Mouse (Mus musculus) frontal cortex, adult 2 months (tissue): ENCODE data around the gene Armc7. TPM values are rescaled to one million over a fixed set of nuclear protein-coding genes. Genes with fewer than 3 reads are reported as not detected.

Experiments
- DNase-seq, 2 experiments: peaks; one replicate each; pipeline ENCODE4 v3.0.0; 2022; ENCODE audit warnings: low spot score in 1 of 2; ENCODE audit errors: extremely low spot score in 1 of 2
- polyA plus RNA-seq: library from polyadenylated mRNA; depleted of rRNA; stranded (reverse); fragments of >200 nt; gene quantifications from 2 replicates; pipeline ENCODE4 v1.2.3, GENCODE M21; 2012; rRNA removed

The Armc7 gene
- polyA plus RNA-seq = 9.9 TPM in 2 replicates

GRCm38 (mm10) chr11:115475025-115475757 is at the start of gene Armc7:
Armc7 (plus strand) TSS chr11:115475667.
- DNase-seq = peak; percentile 89 to 97

GRCm38 (mm10) chr11:115425671-115426070 is 49.8 kb upstream of the Armc7 start:
- DNase-seq = no peak

DNA sequence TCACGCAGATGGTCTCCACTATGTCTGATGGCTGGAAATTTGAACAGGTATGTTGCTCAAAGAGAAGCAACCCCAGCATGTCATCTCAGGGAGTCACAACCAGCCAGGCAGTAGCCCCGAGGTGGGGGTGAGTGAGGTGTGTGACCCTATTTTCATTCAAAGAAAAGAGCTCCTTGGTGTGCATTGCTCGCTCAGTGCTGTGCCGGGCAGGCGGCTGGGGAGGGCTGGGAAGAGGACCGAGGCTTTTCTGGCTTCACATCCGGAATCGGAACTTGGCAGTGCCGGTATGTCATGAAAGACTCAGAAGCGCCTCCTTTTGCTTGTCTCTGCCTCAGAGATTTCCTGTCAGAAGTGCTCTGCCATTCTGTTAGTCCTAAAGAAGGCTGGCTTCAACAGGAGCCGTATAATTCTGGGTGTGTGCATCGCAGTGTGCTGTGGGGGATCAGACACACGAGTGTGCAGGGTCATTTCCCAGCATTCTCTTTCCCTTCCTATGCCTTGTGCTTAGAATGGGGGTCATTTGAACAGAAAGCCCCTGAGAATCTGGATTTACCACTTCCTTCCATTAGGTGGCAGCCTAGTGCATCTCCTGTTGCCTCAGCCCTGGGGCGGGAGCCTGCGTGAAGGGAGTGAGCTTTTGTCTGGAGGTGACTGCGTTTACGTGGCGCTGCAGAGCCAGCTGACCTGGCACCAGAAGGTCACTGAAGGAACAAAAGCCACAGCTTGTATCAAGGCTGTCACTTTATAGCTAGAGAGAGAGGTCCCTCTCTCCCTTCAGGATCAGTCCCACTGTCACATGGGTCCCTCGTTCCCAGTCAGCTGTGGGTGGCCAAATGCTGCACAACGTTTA is 47.8 kb upstream of the Armc7 start:
- DNase-seq = peak; percentile 70 to 88

GRCm38 (mm10) chr11:115429307-115429706 is 46.2 kb upstream of the Armc7 start:
- peak in 1 of 2 experiments; percentile 59 for DNase-seq

DNA sequence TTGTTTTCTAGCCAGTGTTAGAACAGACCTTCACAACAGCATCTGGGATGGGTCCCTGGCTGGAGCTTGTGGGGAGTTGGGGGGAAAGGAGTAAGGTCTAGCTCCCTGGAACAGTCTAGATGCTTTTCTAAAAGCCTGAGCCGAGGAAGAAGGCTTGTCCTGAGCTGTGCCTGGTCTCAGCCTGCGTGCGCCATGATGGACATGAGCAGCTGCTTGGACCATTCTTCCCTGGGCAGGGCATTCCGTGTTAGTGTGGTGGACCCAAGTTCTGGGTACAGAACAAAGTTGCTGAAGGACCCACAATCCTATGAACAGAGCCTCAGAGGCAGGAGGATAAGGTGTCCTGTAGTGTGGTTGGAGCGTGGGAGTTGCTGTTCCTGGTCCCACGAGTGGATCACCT is 44.9 kb upstream of the Armc7 start:
- no peak for DNase-seq

DNA sequence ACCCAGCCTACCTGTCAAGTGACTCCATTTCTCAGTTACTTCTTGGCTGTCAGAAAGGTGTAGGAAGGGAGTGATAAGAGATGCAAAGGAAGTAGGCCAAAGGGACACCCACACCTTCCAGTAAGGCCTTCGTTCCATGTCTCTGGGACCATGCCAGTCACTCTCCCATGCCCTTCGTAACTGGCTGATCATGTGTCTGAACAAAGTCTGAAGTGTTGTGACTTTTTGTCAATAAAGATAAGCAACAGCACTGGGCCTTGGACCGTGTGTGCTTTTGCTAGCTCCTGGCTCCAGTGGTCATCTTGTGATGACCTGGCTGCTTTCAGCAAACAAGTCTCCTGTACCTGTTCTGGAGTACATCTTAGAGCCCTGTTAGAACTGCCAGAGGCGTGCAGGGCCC is 42.7 kb upstream of the Armc7 start:
- no peak for DNase-seq

DNA sequence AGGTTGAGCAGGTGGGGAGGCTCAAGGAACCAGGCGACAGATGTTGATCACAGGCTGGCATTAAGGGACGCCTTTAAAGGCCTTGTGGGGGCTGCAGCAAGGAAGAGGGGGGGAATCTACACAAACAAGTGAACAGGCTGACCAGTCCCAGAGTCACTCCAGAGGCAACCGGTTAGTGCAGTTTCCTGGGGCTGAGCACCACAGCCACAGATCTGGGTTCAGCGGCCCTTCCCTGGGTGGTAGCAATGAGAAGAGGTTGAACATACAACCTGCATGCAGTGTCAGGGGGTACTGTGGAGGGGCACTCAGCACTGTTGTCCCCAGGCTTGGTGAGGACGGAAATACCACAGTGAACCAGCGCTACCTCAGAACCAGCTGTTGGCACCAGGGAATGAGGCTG is 42.1 kb upstream of the Armc7 start:
- no peak for DNase-seq

DNA sequence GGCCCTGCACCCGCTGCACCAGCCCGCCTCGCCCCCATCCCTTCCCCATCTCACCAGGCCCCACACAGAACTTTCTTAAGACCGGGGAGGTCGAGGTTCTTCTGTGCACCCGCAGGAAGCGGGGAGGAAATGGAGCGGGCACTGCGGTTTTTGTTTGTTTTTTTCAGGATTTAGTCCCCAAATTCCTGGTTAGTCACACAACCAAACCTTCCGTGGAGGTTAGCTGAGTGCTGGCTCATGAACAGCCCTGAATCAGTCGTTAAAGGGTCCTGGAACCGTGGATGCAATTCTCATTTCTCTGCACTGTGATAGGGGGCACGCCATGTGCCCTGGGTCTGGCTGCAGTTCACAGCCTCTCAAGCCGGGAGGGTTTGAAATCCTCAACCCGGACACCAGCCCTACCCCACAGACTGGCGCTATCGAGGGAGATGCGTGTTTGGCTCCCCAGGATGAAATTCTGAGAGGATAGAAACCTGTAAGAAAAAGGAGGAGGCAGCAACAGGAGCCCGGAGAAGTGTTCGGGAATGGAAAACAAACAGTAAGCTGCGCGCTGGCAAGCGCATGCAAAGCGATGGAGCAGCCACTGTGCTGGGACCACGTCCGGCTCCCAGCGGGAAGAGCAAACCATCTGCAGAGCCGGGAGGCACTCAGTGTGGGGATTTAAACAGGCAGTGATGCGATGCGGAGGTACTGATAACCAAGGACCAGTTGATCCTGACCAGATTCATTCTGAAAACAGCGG is 39.7 kb upstream of the Armc7 start:
- DNase-seq = no peak

DNA sequence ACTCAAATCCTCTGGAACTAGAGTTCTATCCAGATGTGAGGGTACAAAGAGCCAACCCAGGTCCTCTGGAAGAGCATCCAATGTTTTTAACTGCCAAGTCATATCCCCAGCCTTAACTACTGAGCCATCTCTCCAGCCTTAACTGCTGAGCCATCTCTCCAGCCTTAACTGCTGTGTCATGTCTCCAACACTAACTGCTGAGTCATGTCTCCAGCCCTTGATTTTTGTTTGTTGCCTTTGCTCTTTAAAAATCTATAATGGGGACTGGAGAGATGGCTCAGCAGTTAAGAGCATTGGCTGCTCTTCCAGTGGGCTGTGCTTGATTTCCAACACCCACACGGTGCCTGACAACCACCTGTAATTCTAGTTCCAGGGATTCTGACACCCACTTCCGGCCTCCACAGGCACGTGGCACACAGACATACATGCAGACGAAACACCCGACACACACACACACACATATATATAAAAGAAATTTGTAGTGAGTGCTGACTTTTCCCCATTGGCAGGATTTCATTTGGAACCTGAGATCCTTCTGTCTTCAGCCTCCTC is 37.8 kb upstream of the Armc7 start:
- peak in 1 of 2 experiments; percentile 42 for DNase-seq

- DNase-seq = no peak
Measured at GRCm38 (mm10) chr11:115439326-115439725, 36.1 kb upstream of the Armc7 start.

- DNase-seq = no peak
Measured at GRCm38 (mm10) chr11:115439906-115440595, 35.4 kb upstream of the Armc7 start, which contains the start of gene Trim80. Trim80 (plus strand) TSS chr11:115440545.

- DNase-seq = no peak
Measured at GRCm38 (mm10) chr11:115441417-115441816, 34.0 kb upstream of the Armc7 start.

DNA sequence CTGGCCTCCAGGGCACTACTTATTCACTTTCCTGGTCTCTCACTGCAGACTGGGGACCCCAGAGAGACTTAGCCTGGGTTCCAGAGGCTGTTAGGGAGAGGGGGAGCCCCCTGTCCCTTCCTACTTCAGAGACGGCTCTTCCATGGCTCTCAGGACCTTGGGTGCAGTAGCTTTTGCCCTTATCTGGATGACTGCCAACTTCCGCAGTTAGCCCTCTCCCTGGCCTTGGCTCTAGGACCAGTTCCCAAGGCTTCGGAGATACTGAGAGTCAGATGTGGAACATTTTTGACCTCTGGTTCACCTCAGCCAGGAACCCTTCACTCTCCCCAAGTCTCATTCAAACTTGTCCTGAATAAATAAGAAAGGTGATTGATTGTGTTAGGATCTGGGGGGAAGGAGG is 28.6 kb upstream of the Armc7 start:
- no peak for DNase-seq

- DNase-seq = no peak
Measured at GRCm38 (mm10) chr11:115447321-115447885, 28.1 kb upstream of the Armc7 start.

- DNase-seq = no peak
Measured at GRCm38 (mm10) chr11:115448075-115448474, 27.4 kb upstream of the Armc7 start.

DNA sequence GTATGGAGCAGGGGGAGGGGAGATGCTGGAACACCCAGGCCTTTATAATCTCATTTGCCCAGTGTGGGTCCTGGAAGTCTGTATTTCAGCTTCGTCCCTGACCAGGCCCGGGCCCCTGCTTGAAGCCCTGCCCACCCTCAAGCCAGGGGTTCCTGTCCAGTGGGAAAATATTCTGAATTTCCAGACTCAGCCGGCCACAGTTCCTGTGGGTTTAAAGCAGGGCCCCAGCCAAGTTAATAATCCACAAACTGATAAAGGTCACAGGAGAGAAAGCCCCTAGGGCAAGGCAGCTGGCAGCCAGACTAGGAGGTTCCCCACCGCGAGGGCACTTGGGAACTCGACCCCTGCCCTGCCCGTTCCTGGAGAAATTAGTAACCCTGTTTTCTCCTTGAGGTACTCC is 26.5 kb upstream of the Armc7 start:
- DNase-seq = no peak

- no peak for DNase-seq
Measured at GRCm38 (mm10) chr11:115450176-115450575, 25.3 kb upstream of the Armc7 start.

DNA sequence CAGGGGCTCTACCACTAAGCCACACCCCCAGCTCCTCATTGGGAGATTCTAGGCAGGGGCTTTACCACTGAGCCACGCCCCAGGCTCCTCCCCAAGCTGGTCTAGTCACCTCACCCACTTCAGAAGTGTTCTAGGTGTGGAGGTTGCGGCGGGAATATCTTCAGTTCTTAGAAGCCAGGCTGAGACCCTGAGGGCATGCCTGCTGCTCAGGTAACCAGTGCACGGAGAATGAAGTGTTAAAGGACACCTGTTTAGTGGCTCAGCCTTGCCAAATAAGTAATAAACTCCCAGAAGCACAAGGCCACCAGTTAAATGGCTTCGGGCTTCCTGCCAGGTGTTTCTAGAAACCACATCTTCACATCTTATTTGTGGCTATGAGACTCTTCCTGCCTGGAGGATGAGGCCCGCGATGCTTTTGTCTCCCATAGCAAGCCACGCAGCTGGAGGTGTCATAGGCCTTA is 23.7 kb upstream of the Armc7 start:
- DNase-seq = no peak

DNA sequence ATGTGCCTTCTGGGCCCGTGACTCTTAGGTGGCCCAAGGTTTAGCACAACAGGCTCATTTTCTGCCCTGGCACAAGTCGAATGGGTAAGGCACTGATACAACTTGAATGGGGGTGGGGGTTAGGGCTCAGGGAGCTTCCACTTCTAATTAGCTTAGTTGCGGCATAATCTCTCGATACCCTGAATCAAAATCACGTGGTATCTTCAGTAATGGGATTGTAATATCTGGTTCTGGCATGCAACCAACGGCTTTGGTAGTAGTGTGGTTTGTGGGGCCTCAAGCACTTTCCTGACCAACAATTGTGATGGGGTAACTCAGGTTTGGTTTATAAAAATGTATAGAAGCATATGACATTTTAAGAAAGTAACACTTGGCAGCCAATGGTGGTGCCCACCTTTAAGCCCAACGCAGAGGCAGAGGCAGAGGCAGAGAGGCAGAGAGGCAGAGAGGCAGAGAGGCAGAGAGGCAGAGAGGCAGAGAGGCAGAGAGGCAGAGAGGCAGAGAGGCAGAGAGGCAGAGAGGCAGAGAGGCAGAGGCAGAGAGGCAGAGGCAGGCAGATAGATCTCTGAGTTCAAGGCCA is 23.1 kb upstream of the Armc7 start:
- no peak for DNase-seq
